Mouse (Mus musculus): ENCODE measurements around the gene Luc7l2.
A peak's percentile ranks its signal among the peaks of the same experiment; 100 is the strongest.
"Not testable (repeated sequence)": the region's sequence is repeated elsewhere in the genome, so short reads cannot be mapped to it uniquely, and the experiment has no call there.

Gene Luc7l2

GRCm38 (mm10) chr6:38551062-38551988 is at the start of gene Luc7l2:
Luc7l2 (plus strand) TSS chr6:38551334.
- peak; percentile 93 to 95 for DNase-seq (ENCODE audit: low spot score in 2 of 2)

DNA sequence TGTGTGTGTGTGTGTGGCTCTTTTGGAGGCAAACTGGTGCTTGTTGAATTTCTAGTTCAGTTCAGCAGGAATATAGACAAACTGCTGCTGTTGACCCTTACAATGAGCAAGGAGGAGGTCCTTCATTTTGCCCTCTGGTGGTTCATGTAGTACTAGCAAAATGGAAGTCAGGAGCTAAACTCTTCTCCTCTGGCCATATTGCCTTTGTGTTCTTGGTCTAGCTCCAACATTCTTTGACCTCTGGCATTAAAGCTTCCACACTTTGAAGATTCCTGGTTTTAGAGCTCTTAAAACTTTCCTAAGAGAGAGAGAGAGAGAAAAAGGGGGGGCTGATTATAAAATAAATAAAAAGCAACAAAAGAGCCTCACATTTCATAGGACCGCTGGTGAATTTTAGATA is 39.0 kb upstream of the Luc7l2 start:
- no peak for DNase-seq (ENCODE audit: low spot score in 2 of 2)

GRCm38 (mm10) chr6:38512830-38513229 is 38.3 kb upstream of the Luc7l2 start:
- no peak for DNase-seq (ENCODE audit: low spot score in 2 of 2)

DNA sequence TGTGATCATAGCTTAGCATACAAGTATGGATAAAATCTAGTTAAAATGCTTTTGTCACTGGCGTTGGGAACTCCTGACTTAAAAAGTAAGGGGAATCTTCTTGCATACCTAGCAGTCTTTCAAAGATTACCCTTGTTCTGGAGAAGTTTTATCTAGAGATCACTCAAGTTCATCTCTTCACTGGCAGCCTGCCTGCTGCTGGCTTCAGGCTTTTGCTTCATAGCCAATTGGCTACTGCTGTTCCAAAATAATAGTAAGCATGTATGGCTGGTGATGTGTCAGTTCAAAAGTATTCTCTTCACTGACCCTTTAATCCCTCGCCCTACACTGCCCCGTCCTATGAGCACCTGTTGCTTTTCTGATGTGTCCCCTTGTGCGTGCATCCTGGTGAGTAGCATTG is 35.9 kb upstream of the Luc7l2 start:
- DNase-seq (ENCODE audit: low spot score in 2 of 2): no peak

DNA sequence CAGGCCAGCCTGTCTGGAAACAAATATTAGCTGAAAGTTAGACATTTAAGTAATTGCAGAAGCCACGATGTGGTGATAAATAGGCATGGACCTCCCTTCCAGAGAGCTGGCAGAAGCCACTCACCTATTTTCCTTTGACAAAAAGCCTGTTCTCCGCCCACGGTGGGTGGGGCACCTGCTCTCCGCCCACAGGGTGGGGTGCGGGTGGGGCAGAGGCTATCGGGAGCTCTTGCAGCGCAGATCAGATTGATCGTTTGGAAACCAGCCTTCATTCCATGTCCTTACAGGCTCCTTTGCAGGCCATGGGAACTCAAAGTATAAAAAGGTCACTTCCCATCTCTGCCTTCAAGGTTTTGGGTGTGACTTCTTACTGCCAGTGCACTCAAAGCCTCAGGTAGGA is 27.3 kb upstream of the Luc7l2 start:
- DNase-seq (ENCODE audit: low spot score in 2 of 2): no peak

GRCm38 (mm10) chr6:38531211-38531820 is 19.8 kb upstream of the Luc7l2 start:
- peak in 1 of 2 experiments; percentile 10 for DNase-seq (ENCODE audit: low spot score in 2 of 2)

DNA sequence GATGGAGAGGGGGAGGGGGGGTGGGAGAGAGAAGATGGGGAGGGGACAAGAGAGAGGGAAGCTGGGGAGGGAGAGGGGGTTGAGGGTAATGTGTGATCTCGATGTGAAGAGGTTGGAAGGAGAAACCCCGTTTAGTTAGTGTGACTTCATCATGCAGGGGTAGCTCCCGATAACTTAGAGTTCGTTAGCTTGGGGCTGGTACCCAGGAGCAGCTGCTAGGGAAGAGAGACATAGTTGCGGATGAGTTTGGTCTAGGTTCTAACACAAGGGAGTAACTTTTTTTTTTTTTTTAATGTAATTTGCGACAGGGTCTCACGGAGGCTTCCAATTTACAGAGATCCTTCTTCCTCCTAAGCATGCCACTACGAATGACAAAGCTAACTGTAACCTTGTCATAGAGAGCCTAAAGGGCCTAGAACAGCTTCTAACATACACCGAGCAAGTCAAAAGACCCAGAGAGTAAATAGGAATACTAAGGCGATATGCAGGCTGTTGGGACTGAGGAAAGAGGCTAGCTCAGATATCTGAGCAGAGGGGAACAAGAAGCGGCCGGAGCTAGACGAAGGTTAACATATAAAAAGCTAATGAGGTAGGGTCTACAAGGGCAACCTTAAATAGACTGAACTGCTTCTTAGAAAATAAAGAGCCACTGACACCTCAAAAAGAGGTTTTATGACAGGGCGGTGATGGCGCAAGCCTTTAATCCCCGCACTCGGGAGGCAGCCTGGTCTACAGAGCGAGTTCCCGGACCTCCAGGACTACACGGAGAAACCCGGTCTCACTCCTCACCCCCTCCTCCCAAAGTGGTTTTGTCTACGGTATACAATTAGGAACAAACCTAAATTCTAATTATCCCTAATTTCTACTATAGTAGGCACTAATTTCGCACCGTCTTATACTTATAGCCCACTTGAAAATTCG is 18.4 kb upstream of the Luc7l2 start:
- DNase-seq (ENCODE audit: low spot score in 2 of 2): peak in 1 of 2 experiments; percentile 10

- peak; percentile 99 for DNase-seq (ENCODE audit: low spot score in 2 of 2)
Measured at GRCm38 (mm10) chr6:38533428-38534405, 17.4 kb upstream of the Luc7l2 start, which contains the start of gene Fmc1. Fmc1 (plus strand) TSS chr6:38533502.

GRCm38 (mm10) chr6:38534640-38535365 is 16.3 kb upstream of the Luc7l2 start:
- DNase-seq (ENCODE audit: low spot score in 2 of 2): peak; percentile 94 to 96

DNA sequence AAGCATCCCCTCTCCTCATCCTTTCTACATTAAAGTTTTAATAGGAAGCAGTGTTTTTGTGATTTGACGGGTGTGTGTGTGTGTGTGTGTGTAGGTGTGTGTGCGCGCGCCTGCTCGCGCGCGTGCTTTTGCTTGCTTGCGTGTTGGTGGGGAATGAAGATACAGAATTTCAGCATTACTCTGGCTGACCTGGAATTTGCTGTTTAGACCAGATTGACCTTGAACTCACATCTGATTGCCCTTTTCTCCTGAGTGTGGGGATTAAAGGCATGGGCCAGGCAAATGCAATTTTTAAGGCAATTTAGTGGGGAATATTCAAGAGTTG is 15.8 kb upstream of the Luc7l2 start:
- DNase-seq (ENCODE audit: low spot score in 2 of 2): no peak

DNA sequence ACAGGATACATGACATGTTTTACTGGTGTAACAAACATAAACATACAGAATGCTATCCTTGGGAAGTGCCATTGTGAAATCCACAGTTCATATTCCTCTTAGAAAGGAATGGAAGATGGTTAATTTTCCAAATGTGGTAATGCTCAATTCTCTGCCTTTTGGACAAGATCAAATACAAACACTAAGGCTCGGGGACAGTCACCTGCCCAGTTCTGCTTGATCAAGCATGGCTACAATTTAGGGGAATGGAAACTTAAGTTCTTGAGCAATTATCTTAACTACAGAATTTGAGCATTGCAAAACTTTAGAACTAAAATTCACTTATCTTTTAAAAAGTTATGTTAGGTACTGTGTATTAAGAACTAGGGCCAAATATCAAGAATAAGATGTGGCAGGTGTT is 15.3 kb upstream of the Luc7l2 start:
- no peak for DNase-seq (ENCODE audit: low spot score in 2 of 2)

- not testable (repeated sequence) for DNase-seq (ENCODE audit: low spot score in 2 of 2)
Measured at GRCm38 (mm10) chr6:38544141-38544540, 7.0 kb upstream of the Luc7l2 start.

GRCm38 (mm10) chr6:38547005-38547404 is 4.1 kb upstream of the Luc7l2 start:
- not testable (repeated sequence) for DNase-seq (ENCODE audit: low spot score in 2 of 2)

DNA sequence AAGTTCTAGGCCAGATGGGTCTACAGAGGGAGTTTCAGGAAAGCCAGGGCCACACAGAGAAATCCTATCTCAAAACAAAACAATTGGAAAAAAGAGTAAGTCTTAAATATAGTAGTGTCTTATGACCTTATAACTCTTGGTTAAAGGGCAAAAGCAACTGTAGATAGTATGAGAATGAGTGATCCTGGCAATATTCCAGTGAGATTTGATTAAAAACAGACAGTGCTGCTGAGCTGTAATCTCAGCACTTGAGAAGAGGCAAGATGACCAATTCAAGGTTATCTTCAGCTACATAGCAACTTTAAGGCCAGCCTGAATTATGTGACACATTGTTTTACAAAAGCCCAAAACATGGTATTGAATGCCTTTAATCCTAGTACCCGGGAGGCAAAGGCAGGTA is 3.4 kb upstream of the Luc7l2 start:
- DNase-seq (ENCODE audit: low spot score in 2 of 2): no peak

DNA sequence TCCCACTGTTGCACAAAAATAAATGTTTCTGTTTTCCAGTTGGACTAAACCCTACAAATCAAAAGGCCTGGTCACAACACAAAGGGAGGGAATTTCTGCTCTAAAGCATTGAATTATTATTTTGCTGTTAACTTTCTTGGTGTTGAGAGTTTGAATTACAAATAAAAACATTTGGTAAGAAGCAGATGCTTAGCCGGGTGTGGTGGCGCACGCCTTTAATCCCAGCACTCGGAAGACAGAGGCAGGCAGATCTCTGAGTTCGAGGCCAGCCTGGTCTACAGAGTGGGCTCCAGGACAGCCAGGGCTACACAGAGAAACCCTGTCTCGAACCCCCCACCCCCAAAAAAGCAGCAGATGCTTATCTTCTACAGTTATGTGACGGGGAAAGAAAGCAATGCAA is 2.5 kb upstream of the Luc7l2 start:
- not testable (repeated sequence) for DNase-seq (ENCODE audit: low spot score in 2 of 2)

- DNase-seq (ENCODE audit: low spot score in 2 of 2): peak in 1 of 2 experiments; percentile 13
Measured at GRCm38 (mm10) chr6:38549840-38550239, 1.3 kb upstream of the Luc7l2 start.

DNA sequence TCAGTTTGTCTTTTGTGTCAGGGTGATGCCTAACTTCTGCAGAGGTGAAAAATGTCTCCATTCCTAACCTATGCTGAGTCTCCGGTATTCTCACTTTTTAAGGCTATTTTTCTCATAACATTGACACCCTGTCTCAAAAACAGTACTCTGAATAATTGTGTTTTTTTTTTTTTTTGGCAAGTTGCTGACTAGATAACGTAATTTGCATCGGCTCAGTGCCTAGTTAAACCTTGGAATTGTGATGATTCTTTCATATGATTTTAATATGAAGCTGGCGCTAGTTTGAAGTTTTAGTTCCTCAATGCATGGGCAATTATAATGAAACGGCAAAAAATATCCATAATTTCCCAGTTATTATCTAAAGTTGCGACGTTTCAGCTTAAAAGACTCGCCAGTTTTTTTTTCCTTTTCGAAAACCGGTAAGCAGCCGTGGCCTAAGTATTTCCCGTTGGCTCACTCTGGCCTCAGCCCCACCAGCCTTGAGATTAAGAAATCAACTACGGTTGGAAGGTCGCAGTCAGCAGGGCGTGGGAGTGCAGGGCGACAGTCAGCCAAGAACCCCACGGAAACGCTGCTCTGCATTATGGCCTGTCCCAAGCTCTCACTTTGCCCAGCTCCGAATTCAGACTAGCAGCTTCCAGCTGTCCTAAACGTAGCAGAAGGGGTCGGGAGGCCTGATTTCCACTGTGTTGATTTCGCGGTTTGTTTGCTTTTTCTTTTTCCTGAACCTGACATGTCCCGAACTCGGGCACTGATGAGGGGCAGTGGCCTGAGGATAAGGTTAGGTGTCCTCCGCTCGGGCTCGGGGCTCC is 678 bp upstream of the Luc7l2 start:
- DNase-seq (ENCODE audit: low spot score in 2 of 2): peak; percentile 84 to 88

- peak; percentile 99 for DNase-seq (ENCODE audit: low spot score in 2 of 2)
Measured at GRCm38 (mm10) chr6:38551989-38552635, 978 bp downstream of the Luc7l2 start.

DNA sequence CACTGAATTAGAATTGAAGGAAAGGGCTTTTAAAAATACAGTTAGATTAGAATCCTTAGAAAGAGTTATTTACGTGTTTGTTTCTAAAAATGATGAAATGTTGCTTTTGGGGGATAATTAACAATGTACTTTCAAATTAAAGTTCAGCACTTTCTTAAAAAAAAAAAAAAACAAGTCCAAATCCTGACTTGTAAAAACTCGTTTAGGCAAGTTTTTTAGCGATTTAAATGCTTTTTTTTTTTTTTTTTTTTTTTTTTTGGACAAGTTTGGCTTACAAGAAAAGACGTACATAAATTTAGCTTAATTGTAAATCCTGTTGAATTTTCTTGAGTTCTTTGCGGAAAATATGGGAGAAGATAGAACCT is 1.5 kb downstream of the Luc7l2 start:
- no peak for DNase-seq (ENCODE audit: low spot score in 2 of 2)

Data from heart, adult 9 months (tissue).